Mouse (Mus musculus) liver, embryonic 13.5 days (tissue): Measurements from ENCODE around the gene Srpk2. TPM values are rescaled to one million over a fixed set of nuclear protein-coding genes. Genes with fewer than 3 reads are reported as not detected.

Source experiments
- ATAC-seq: fragments of 200-750 bp; cut with Nextera tagmentation; 2 replicates; pipeline ENCODE4 v1.8.0; 2017; ENCODE audit warnings: low read depth, mild to moderate bottlenecking, moderate number of reproducible peaks, moderate library complexity
- DNase-seq: peaks from one replicate; pipeline ENCODE4 v3.0.0; 2022
- H3K27ac ChIP-seq: fragments of 300-500 bp; sonication (generic); 2 replicates; pipeline ENCODE4 v1.5.1; 2015; ENCODE audit warnings: moderate library complexity, mild to moderate bottlenecking, inconsistent platforms
- H3K27me3 ChIP-seq: fragments of 300-500 bp; sonication (generic); 2 replicates; pipeline ENCODE4 v1.6.1; 2015; ENCODE audit warnings: mild to moderate bottlenecking, inconsistent platforms
- H3K36me3 ChIP-seq: fragments of 300-500 bp; sonication (generic); 2 replicates; pipeline ENCODE4 v1.6.1; 2015; ENCODE audit warnings: mild to moderate bottlenecking, inconsistent platforms
- H3K4me1 ChIP-seq: fragments of 300-500 bp; sonication (generic); replicated peaks from 2 replicates; pipeline ENCODE4 v1.6.1; 2015; ENCODE audit warnings: inconsistent platforms
- H3K4me2 ChIP-seq: fragments of 300-500 bp; sonication (generic); 2 replicates; pipeline ENCODE4 v1.6.1; 2015; ENCODE audit warnings: inconsistent platforms, mild to moderate bottlenecking, moderate library complexity
- H3K4me3 ChIP-seq: fragments of 300-500 bp; sonication (generic); replicated peaks from 2 replicates; pipeline ENCODE4 v1.5.1; 2015; ENCODE audit warnings: mild to moderate bottlenecking, inconsistent platforms
- H3K9ac ChIP-seq: fragments of 300-500 bp; sonication (generic); 2 replicates; pipeline ENCODE4 v1.6.1; 2015; ENCODE audit warnings: mild to moderate bottlenecking, inconsistent platforms
- H3K9me3 ChIP-seq: fragments of 300-500 bp; sonication (generic); replicated peaks from 2 replicates; pipeline ENCODE4 v1.6.1; 2016; ENCODE audit warnings: inconsistent platforms
- WGBS: fragments of 180-500 bp; shearing (Covaris S2); methylation state at CpG from one replicate; pipeline ENCODE4 v1.1.7; 2015; ENCODE audit not compliant: insufficient replicate concordance; 5-methylcytosine and 5-hydroxymethylcytosine counted together
- polyA plus RNA-seq: library from polyadenylated mRNA; unstranded; fragments of >200 nt; fragmentation: Nextera tagmentation; extraction: Ambion mirVana; gene quantifications from 2 replicates; pipeline ENCODE4 v1.2.1, GENCODE M21; 2015

Srpk2 gene
- polyA plus RNA-seq, 1 experiment from 2014 or later, result 7.8 TPM

DNA sequence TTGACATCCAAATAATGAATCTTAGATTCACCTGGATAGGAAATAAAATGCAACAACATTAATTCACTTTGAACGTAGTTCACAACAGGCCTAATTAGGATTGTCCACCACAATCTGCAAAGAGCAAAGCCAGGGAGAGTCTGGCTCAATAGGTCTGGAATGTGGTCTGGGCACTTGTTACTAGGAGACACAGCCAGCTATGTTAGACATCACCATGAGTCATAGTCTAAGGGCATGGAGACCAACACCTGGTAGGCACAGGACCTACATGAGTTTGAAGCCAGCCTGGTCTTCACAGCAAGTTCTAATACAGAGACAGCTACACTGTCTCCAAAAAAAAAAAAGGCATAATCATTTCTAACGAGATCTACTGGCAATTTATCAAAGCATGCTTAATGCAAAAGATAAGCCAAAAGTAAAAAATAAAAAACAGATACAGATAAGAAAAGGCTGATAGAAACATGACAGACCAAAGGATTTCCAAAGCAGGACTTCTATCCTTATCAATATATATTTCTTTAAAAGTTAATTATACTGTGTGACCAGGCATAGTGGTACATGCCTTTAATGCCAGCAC lies 102.8 kb downstream of the Srpk2 start:
- no peak overlapping the region for H3K9ac ChIP-seq
- peaks cover 17% of the 10 kb centered on the region for H3K4me1 ChIP-seq
- H3K9me3 ChIP-seq, result no peaks in the 10 kb centered on the region
- WGBS, result 61% methylated on average over 2 of the region's 2 CpGs
- no peak overlapping the region for H3K4me3 ChIP-seq
- ATAC-seq (no peak), DNase-seq (no peak)
- H3K27ac ChIP-seq, result no peak overlapping the region
- no peak overlapping the region for H3K4me2 ChIP-seq
- no peaks in the 10 kb centered on the region for H3K36me3 ChIP-seq
- no peaks in the 10 kb centered on the region for H3K27me3 ChIP-seq

DNA sequence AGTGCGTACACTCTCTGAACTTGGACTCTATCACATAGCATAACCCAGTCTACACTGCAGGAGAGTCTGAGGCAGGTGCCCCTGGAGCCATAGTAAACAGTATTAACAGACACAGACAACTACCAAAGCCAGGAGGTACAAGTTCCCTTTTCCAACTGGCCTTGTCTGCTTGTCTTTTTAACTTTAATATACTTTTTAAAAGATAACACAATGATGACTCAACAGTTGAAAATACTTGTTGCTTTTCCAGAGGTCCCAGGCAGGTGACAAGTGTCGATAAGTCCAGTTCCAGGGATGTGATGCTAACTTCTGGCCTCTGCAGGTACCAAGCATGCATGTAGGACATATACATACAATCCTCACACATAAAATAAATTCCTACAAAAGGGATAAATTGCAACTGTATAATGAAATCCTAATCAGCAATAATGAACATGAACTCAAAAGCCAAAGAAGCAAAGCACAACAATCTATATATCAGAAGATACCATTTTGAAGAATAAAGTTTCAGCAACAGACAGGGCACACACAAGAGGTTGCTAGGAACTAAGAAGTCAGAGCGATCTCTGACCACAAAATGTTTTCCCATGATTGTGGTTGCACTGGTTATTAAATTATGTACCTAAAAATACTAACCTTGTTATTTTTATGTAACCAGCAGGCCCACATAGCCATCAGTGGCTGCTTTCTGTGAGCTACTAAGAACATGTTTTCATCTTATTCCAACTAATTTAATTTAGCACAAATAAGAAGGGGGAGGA lies 105.1 kb downstream of the Srpk2 start:
- ATAC-seq (no peak), DNase-seq (no peak)
- Histone ChIP-seq H3K9me3 (no peaks in the 10 kb centered on the region), H3K9ac (no peak overlapping the region), H3K27me3 (no peaks in the 10 kb centered on the region), H3K4me3 (no peak overlapping the region), H3K4me1 (peaks cover 17% of the 10 kb centered on the region), H3K36me3 (no peaks in the 10 kb centered on the region), H3K27ac (no peak overlapping the region), H3K4me2 (no peak overlapping the region)
- WGBS, result 77% methylated on average over 3 of the region's 3 CpGs

DNA sequence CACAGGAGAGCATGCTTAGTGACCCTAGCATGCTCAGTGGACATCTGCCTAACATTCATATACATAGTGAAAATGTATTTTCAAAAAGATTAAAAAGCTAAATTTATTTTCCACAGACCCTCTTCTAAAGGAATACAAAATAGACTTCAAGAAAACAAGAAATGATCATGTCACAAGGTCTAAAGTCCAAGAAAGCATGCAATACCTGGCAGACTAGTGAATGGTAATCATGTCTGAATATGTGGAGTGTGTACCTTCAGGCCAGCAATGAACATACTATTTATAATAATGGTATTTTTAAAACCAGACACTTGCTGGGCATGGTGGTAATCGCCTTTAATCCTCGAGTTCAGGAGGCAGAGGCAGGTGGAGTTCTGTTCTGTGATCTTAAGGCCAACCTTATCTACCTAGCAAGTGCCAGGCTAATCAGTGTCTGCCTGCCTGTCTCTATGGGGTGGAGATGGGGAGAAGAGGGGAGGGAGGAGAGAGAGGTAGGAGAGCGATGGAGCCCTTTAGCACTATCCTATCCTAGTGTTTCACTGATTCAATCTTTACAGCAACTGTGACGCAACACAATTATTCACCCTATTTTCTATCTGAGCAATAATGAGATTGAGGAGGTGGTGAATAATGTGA lies 106.0 kb downstream of the Srpk2 start:
- H3K9me3 ChIP-seq, result no peaks in the 10 kb centered on the region
- WGBS, result 51% methylated on average over 4 of the region's 4 CpGs
- H3K27ac ChIP-seq, result no peak overlapping the region
- no peak overlapping the region for H3K4me2 ChIP-seq
- no peaks in the 10 kb centered on the region for H3K27me3 ChIP-seq
- no peak overlapping the region for H3K9ac ChIP-seq
- DNase-seq (no peak), ATAC-seq (peak; percentile 65; the same call in 1 of the 2 replicates)
- no peaks in the 10 kb centered on the region for H3K36me3 ChIP-seq
- H3K4me1 ChIP-seq, result peaks cover 17% of the 10 kb centered on the region
- H3K4me3 ChIP-seq, result no peak overlapping the region

DNA sequence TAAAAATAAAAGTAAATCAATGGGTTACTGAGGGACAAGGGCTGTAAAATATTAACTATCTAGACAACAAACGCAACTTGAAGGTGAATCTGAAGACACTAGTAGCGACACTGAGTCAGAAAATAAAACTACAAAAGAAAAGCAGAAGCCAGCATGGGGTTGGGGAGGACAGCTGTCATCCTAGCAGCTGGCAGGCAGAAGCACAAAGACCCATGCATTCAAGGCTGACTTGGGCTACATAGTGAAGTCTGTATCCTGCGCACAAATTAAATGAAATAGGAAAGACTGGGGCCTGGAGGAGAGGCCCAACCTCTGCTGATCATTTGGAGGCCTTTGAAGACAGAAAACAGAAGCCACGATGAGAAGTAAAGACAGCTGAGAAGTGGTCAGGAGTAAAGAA lies 106.6 kb downstream of the Srpk2 start:
- peaks cover 17% of the 10 kb centered on the region for H3K4me1 ChIP-seq
- no peak for ATAC-seq
- H3K4me2 ChIP-seq, result no peak overlapping the region
- no peaks in the 10 kb centered on the region for H3K36me3 ChIP-seq
- no peak for DNase-seq
- 71% methylated on average over 4 of the region's 4 CpGs for WGBS
- H3K9ac ChIP-seq, result no peak overlapping the region
- no peak overlapping the region for H3K27ac ChIP-seq
- H3K9me3 ChIP-seq, result no peaks in the 10 kb centered on the region
- H3K4me3 ChIP-seq, result no peak overlapping the region
- no peaks in the 10 kb centered on the region for H3K27me3 ChIP-seq

DNA sequence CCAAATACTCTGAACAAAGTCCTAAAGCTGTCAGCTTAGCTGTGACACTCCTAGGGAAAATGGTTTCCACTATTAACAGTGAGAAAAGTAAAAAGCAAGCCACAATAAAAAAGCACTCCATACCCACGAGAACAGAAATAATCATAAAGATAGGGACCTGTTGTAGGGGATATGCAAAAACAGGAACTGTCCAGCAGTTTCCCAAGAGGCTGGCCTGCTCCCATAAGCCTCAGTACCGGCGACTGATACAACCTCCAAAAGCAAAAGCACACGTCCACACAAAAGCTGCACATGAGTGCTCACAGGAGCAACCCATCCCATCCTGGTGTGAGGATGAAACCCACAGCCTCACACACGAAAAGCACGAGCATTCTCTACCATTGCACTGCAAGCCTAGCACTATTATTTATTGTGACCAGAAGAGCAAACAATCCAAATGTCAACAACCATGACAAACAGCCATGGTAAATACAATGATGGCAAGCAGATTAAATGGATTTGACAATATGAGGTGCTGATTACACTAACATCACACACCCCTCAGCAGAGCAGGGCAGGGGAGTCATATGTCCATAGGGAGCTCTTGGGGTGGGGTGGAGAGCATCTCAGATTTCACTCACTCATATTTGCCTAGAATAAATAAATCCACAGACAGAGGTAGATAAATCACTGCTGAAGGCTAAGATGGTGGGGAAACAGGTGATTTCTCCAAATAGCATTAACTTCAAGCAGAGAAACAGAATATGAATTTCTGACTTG lies 107.9 kb downstream of the Srpk2 start:
- no peaks in the 10 kb centered on the region for H3K27me3 ChIP-seq
- H3K27ac ChIP-seq, result no peak overlapping the region
- H3K4me3 ChIP-seq, result no peak overlapping the region
- WGBS, result 45% methylated on average over 6 of the region's 6 CpGs
- H3K36me3 ChIP-seq, result no peaks in the 10 kb centered on the region
- H3K9me3 ChIP-seq, result no peaks in the 10 kb centered on the region
- no peak overlapping the region for H3K9ac ChIP-seq
- H3K4me2 ChIP-seq, result no peak overlapping the region
- ATAC-seq, result no peak
- DNase-seq, result no peak
- peaks cover 17% of the 10 kb centered on the region for H3K4me1 ChIP-seq

DNA sequence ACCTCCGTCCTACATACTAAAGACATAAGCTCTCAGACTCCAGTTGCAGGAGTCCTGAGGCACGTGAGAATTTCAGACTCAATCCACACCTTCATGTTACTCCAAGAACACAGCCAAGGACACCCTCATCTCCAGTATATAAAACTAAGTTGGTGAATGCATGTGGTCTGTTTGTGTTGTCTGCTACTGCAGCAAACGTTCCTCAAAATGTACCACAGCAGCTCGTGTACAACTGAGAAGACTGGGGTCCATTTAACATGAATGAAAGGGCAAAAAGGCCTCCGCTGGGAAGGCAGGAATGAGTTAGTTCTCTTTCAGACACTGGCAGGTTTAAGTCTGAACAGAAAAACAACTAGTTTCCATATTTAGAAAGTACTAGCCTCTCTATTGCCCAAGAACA lies 110.5 kb downstream of the Srpk2 start:
- H3K27ac ChIP-seq, result no peak overlapping the region
- no peak overlapping the region for H3K4me2 ChIP-seq
- no peak overlapping the region for H3K4me3 ChIP-seq
- no peaks in the 10 kb centered on the region for H3K36me3 ChIP-seq
- H3K9me3 ChIP-seq, result no peaks in the 10 kb centered on the region
- 79% methylated on average over 5 of the region's 5 CpGs for WGBS
- no peak overlapping the region for H3K9ac ChIP-seq
- no peak for DNase-seq
- no peak for ATAC-seq
- H3K4me1 ChIP-seq, result peaks cover 6% of the 10 kb centered on the region
- no peaks in the 10 kb centered on the region for H3K27me3 ChIP-seq

DNA sequence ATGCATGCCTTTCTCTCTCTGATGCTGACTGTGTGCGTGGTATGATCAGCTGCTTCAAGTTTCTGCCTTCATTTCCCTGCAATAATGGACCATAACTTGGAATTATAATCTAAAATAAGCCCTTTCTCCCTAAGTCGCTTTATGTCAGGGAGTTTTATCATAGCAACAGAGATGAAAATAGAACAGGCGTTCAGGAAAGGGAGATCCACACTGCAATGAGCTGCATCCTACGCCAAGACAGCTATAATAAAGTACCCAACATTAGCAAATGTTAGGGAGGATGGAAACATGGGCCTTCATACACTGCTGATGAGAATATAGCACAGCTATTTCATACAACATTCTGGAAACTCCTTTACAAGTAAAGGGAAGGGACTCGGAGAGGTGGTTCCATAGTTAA lies 116.2 kb downstream of the Srpk2 start:
- H3K4me1 ChIP-seq, result no peaks in the 10 kb centered on the region
- no peaks in the 10 kb centered on the region for H3K27me3 ChIP-seq
- no peaks in the 10 kb centered on the region for H3K36me3 ChIP-seq
- no peak for ATAC-seq
- no peak overlapping the region for H3K4me2 ChIP-seq
- no peak overlapping the region for H3K27ac ChIP-seq
- H3K9ac ChIP-seq, result no peak overlapping the region
- H3K9me3 ChIP-seq, result no peaks in the 10 kb centered on the region
- no peak overlapping the region for H3K4me3 ChIP-seq
- WGBS, result 74% methylated on average over 5 of the region's 5 CpGs
- no peak for DNase-seq

DNA sequence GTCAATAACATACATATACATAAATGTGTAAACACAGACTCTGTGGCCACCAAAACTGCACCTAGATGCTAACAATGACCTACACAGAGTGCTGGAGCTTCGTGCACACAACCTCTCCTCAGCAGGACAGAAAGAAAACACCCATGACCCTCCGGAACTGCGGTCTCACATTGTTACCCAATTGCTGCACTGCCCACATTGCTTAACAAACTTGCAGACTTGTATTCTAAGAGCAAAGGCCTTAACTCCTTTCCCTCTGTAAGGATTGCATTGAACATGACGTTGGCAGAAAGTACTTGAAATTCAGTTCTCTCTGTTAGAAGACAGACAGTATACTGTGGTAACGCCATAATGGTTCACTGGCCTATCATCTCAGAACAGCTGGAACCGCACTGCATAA lies 118.0 kb downstream of the Srpk2 start:
- Histone ChIP-seq H3K36me3 (no peaks in the 10 kb centered on the region), H3K4me1 (no peaks in the 10 kb centered on the region), H3K27ac (no peak overlapping the region), H3K27me3 (no peaks in the 10 kb centered on the region), H3K4me3 (no peak overlapping the region), H3K4me2 (no peak overlapping the region), H3K9me3 (no peaks in the 10 kb centered on the region), H3K9ac (no peak overlapping the region)
- no peak for DNase-seq
- ATAC-seq, result no peak
- 74% methylated on average over 6 of the region's 6 CpGs for WGBS

DNA sequence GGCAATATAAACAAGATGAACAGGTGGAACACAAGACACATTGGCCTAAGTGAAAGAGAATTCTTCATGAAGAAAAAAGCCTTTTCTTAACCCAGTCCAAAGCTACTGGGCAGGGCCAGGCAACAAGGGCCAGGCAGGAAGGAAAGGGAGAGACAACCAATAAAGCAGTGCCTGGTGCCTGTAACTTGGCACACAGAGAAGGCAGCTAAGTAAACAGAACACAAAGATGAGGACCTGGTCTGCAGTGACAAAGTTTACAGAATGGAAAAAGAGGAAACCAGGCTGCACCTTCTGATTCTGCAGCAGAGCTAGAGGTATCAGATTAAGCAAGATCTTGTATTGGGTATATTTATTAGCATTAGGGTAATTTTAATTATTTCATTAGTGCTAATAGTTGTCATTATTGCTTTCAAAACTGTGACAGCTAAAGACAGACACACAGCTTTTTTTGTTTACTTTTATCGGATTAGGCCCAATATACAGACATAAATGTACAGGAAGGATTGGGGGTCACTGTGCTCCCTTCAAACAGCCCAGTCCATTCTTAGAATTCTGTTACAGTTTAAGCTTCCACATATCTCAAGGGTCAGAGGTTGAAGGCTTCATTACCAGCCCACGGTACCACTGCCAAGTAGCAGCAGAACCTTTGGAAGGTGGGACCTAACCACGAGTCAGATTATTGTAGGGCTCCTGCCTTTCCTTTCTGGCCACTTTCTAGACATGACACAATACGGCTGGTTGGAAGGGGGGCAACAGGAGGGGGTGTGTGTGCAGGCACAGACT lies 121.9 kb downstream of the Srpk2 start:
- Histone ChIP-seq H3K4me2 (no peak overlapping the region), H3K27ac (no peak overlapping the region), H3K27me3 (no peaks in the 10 kb centered on the region), H3K9ac (no peak overlapping the region), H3K9me3 (no peaks in the 10 kb centered on the region), H3K4me1 (no peaks in the 10 kb centered on the region), H3K36me3 (no peaks in the 10 kb centered on the region), H3K4me3 (no peak overlapping the region)
- ATAC-seq (no peak), DNase-seq (no peak)
- 60% methylated on average over 4 of the region's 4 CpGs for WGBS

DNA sequence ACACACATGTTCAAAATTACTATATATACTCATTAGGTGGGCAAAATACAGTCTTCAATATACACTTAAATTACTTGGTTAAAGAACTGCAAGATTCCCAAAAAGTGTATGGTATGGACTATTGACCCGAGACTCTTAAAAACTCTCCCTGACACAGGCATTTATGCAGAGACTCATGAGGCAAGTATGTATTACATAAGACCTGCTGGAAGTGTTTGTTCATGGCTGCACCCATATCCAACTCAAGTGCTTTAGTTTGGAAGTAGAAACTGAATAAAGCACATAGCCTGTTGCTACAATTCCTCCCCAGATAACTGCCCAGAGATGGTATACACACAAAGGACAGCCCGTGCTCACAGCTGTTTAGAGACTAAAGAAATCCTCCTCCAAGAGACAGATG lies 123.2 kb downstream of the Srpk2 start:
- no peak for ATAC-seq
- Histone ChIP-seq H3K4me1 (0 out of 2 replicates have a peak, but pooled peaks cover 3% of the 10 kb centered on the region), H3K9ac (no peak overlapping the region), H3K27ac (no peak overlapping the region), H3K27me3 (no peaks in the 10 kb centered on the region), H3K4me3 (no peak overlapping the region), H3K9me3 (no peaks in the 10 kb centered on the region), H3K4me2 (no peak overlapping the region), H3K36me3 (no peaks in the 10 kb centered on the region)
- no peak for DNase-seq
- WGBS, result 73% methylated on average over 2 of the region's 2 CpGs

DNA sequence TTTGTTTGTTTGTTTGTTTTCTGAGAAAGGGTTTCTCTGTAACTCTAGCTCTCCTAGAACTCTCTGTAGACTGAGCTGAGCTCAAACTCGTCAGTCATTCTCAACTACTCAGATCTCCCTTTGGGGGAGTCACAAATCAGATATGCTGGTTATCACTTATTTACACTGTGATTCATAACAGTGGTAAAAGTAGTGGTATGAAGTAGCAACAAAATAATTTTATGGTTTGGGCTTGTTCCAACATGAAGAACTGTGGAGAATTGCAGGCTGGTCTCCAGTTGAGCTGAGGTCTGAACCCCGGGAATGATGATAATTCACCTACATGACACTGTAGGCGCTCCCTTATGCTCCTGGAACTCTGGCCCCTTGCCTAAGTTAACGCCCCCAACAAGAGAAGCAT lies 124.2 kb downstream of the Srpk2 start:
- Histone ChIP-seq H3K27ac (no peak overlapping the region), H3K4me3 (no peak overlapping the region), H3K9ac (no peak overlapping the region), H3K4me2 (no peak overlapping the region), H3K9me3 (no peaks in the 10 kb centered on the region), H3K27me3 (no peaks in the 10 kb centered on the region), H3K4me1 (0 out of 2 replicates have a peak, but pooled peaks cover 3% of the 10 kb centered on the region), H3K36me3 (no peaks in the 10 kb centered on the region)
- ATAC-seq, result no peak
- no peak for DNase-seq
- 64% methylated on average over 4 of the region's 4 CpGs for WGBS
